Mouse (Mus musculus) thymus, postnatal 25 days (tissue): Measurements from ENCODE around the gene Angptl6.

Source experiments
- DNase-seq: peaks from one replicate; pipeline ENCODE4 v3.0.0; 2022

Angptl6 gene

DNA sequence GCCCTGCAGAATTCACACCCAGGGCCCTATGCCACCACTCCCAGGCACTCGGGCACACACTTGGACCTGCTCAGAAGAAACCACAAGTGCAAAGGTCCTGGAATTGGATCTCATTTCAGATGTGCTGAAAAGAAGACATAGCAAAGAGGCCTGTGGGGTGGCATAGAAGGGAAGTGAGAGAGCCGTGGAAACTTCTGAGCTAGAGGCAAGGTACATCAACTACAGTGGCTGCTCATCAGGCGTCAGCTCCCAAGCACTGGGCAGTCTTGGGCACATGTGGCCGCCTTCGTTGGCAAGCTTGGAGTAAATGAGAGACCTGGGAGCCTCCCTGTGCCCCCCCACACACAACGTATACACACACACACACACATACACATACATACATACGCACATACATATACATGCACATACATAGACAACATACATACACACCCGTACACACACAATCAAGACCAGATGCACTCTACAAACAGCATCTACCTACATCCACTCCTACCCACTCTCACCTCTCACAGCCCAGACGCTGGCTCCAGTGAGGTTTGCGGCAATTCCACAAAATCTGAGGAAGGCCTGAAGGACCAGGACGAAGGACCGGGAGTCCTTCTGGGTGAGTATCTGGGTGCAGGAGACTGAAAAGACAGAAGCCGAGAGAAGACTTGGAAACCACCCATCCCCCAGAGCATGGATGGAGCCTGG, at the start of gene Angptl6:
Gene Angptl6 (minus strand): TSS at position 631 of the 696 bp plus-strand sequence.
- DNase-seq = no peak

- DNase-seq = no peak
Observed at GRCm38 (mm10) chr9:20923258-20923657, 43.7 kb upstream of the Angptl6 start.

GRCm38 (mm10) chr9:20916160-20916559, 36.6 kb upstream of the Angptl6 start:
- peak; percentile 65 for DNase-seq

- no peak for DNase-seq
Observed at GRCm38 (mm10) chr9:20909948-20910347, 30.4 kb upstream of the Angptl6 start.

DNA sequence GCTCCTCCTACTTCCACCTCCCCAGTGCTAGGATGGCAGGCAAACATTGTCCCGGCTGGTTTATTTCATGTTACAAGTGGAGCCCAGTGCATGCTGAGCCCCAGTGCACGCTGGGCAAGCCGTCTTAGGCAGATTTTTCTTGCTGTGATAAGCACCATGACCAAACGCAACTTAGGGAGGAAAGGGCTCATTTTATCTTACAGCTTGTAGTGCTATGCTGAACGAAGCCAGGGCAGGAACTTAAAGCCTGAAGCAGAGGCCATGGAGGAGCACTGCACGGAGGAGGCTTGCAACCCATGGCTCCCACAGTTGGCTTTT, 22.6 kb upstream of the Angptl6 start:
- no peak for DNase-seq

DNA sequence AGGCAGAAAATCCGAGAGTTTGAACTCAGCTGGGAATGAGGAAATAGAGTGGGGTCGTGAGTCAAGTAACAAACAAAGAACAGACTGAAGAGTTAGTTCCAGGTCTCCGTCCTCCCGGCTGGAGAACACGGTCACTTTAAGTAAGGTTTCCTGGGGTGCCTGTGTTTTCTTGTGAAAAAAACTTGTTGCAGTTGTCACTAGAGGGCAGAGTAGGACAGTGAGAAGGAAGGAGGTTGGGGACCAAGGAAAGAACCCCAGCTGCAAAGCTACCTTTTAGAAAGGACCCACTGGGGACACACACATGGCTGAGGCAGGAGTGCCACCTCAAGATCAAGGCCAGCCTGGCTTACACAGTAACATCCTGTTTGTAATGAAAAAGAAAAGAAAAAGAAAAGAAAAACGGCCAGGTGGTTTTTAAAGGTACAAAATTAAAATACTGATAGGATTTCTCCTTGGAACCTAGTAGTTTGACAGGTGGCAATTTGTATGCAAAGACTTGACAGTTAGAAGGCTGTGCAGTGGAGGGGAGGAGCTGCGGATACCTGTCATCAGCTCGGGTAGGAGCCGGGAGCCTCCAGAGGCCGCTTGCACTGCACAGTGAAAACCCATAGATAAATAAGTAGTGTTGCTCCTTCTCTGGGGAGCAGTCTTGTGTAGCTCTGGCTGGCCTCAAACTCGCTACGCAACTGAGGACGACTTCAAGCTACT, 22.1 kb upstream of the Angptl6 start:
- peak; percentile 57 for DNase-seq

DNA sequence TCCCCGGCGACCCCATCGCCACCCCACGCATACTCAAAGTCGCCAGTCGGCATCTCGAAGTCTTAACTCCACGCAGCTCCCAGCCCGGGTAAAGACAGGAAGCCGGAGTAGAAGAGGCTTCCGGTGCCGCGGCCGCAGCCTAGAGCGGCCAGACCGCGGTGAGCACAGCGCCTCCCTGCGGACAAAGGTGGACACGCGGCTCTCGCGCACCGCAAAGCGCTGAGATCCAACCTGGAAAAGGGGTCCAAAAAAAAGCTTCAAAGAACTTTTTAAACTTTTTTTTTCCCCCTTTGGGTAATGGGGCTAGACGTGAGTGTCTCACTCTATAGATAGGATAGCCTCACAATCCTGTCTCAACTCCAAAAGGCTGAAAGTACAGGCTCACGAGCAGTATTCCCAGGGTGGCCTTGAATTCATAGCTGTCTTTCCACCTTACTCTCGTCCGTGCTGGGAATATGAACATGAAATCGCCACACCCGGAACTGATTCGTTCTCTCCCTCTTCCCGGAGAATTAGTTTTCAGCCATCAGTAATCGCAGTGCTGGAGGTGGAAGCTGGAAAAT, 19.1 kb upstream of the Angptl6 start, which contains the start of gene Eif3g:
Gene Eif3g (minus strand): TSS at position 113 of the 563 bp plus-strand sequence.
- DNase-seq = peak; percentile 84

DNA sequence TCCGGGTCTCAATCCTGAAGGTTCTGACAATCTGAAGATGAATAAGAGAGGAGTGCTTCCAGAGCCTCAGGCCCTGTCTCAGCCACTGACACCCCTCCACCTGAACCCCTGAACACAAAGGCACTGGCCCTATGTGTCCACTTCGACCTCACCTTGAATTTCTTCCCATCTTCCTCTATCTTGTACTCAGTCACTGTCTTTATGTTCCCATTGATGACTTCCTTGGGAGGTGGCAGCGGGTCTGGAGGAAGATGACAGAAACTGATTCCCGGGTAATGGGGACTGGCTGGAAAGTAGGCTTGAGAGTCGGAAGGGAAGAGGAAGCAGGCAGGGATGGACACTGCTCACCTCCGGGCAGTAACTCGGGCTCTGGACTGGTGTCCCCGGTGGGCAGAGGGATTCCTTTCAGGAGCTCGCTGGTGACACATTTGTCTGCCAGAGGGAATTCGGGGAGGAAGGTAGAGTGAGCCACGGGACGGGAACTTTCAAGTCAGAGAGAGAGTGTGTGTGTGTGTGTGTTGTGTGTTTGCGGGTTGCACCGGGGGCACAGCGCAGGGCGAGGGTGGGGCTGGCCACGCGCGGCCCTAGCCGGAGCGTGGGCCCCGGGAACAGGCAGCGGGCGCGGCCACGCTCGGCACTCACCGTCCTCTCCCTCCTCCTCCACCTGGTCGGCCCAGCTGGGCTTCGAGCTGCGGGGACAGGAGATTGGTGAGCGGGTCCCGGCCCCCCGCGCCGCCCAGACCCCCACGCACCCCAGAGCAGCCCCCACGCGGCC, 18.4 kb upstream of the Angptl6 start:
- no peak for DNase-seq

DNA sequence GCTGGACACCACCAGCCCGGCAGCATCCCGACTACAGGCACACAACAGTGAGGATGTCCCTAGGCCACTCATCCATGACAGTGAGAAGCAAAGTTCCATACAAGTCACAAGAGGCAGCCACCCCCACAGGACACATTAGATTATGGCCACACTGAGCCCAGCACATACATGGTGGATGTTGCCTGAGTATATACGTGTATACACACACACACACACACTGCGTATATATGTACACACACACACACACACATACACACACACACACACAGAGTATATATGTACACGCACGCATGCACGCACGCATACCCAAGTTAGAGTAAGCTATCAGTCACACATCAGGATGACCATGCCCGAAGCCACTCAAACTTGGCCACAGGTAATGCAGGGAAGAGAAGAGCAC, 15.9 kb upstream of the Angptl6 start:
- DNase-seq = no peak

GRCm38 (mm10) chr9:20894629-20895028, 15.1 kb upstream of the Angptl6 start:
- no peak for DNase-seq

DNA sequence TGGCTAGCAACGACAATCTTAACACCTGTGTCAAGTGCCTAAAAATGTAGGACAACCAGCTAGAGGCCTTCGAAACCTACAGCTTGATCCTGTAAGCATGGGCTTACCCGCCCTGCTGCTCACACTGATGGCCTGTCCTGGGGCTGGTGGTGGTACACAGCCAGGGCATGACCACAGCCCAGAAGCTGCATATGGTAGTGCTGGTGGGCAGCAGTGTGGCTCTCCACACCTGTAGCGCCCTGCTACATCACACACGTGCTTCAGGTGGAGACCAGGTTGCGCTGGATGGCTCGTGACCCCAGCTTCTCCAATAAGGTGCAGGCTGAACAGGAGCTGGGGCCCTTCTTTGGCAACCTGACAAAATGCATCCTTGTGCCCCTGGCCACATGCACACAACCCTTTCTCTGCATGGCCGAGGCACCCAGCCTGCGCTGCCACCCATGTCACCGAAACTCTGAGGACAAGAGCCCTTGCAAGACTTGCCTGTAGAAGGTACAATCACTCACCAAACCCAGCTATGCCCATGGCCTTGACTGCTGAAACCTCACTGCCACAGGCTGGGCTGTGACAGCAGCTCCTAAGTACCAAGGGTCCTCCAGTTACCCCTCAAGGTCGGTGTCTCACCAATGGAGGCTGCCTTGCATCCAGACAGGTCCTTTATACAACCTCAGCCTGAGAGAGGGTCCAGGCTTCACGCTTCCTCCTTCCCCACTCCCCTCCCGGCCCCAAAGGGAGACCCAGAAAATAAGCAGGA, 14.2 kb upstream of the Angptl6 start:
- DNase-seq = no peak

GRCm38 (mm10) chr9:20893069-20893468, 13.5 kb upstream of the Angptl6 start:
- no peak for DNase-seq

DNA sequence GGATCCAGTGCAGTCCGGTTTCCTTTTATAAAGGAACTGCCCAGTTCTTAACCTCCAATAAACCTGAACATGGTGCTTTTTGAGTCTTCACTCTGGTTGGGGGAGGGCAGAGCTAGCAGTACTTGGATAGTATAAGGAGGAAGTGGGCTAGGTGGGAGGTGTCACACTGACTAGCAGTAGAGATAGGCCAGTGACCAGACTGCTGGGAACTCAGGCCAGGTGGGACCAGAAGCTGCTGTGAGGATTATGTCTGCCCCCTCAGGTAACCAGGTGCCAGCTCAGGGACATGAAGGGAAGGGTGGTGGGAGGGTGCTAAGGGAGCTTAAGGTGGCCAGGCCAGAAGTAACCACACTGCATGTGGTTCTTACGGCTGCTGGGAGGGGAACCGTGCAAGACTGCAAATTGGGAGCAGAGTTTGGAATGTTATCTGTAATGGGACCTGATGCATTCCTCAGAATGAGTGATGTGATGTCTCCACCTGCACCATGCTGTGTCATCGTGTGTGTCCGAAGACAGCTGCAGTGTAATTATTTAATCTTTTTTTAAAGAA, 12.7 kb upstream of the Angptl6 start:
- no peak for DNase-seq

- DNase-seq = no peak
Observed at GRCm38 (mm10) chr9:20891339-20892103, 12.0 kb upstream of the Angptl6 start.

GRCm38 (mm10) chr9:20890411-20890810, 10.9 kb upstream of the Angptl6 start:
- DNase-seq = no peak

DNA sequence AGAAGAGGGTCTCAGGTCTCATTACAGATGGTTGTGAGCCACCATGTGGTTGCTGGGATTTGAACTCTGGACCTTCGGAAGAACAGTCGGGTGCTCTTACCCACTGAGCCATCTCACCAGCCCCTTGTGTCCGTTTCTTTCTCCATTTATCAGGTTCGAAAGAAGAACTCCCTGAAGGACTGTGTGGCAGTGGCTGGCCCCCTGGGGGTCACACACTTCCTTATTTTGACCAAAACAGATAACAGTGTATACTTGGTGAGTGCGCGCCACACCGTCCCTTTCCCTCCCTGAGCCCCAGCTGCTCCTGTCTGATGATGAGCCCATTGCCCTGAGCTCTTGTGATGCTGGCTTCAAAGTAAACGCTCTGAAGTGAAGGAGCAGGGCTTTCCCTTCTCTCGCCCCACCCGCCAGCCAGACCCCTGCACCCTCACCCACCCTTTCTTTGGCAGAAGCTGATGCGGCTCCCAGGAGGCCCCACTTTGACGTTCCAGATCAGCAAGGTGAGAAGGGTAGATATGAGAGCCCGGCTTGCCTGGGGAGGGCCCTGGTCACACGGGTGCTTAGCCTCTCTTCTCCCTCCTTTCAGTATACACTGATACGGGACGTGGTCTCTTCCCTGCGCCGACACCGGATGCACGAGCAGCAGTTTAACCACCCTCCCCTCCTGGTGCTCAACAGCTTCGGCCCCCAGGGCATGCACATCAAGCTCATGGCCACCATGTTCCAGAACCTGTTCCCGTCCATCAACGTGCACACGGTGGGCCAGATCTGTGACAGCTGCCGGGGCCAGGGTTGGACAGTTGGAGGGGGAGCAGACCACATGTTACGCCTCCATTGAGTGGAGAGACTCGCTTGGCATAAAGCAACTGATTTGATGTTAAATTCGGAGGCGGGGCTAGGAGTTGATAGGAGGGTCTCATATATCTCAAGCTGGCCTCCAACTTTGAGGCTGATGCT, 9.9 kb upstream of the Angptl6 start:
- no peak for DNase-seq

- no peak for DNase-seq
Observed at GRCm38 (mm10) chr9:20888386-20888765, 8.8 kb upstream of the Angptl6 start.

DNA sequence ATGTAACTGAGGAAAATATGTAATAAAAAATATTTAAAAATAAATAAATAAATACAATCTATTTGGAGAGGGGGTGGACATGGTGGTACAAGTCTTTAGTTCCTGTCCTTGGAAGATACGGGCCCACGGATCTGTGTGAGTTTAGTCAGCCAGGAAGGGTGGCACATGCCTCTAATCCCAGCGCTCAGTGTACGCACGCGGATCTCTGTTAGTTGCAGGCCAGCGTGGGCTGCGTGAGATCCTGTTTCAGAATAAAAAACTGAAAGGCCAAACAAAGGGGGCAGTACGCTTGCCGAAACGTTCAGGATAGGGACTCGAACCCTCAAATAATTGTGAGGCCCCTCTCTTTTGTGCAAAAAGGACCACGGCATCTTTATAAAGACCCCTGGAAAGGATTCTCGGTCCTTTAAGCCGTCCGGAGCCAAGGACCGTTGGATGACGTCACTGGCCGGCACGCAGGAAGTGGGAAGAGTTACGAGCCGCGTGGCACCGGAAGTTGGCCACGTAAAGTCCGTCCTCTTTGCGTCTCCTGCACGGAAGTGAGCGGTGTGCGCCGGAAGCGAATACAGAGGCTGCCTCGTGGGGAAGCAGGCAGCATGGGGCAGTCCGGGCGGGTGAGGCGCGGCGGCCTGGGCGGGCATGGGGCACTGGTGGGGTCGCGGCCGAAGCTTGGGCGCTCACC, 8.3 kb upstream of the Angptl6 start, which contains the start of gene Ppan:
Gene Ppan (plus strand): TSS at position 472 of the 682 bp plus-strand sequence.
- peak; percentile 93 for DNase-seq

DNA sequence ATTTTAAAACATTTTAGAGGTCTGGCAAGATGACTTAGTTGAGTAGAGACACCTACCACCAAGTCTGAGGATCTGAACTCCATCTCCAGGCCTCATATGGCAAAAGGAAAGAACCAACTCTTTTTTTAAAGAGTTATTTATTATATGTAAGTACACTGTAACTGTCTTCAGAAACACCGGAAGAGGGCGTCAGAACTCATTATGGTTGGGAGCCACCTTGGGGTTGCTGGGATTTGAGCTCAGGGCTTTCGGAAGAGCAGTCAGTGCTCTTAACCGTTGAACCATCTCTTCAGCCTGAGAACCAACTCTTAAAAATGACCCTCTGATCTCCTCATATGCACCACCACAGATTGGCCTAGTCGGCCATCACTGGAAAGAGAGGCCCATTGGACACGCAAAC, 7.7 kb upstream of the Angptl6 start:
- DNase-seq = no peak

DNA sequence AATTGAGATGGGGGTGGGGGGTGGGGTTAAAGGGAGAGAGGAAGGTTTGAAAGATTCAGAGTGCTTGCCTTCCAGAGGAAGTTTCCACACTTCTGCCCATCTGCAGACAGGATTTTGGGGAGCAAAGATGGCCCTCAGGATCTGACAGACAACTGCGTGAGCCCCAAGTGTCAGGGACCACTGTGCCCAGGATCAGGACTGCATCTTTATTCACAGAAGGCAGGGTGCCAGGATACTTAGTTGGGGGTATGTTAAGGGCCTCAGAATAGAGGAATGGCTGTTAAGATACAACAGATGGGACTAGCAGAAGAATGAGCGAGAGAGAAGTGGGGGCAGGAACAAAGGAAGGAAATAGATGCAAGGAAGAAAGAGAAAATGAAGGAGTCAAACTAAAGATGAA, 7.0 kb upstream of the Angptl6 start:
- DNase-seq = no peak
